Mouse (Mus musculus) embryonic facial prominence, embryonic 11.5 days (tissue): ENCODE data around the gene Bcl2l10. TPM values are rescaled to one million over a fixed set of nuclear protein-coding genes. Genes with fewer than 3 reads are reported as not detected.

Source experiments
- ATAC-seq: fragments of 200-750 bp; cut with Nextera tagmentation; replicated peaks from 2 replicates; pipeline ENCODE4 v1.8.0; 2017; ENCODE audit warnings: low read depth; ENCODE audit not compliant: insufficient number of reproducible peaks, low FRiP score, low TSS enrichment
- DNase-seq: peaks from one replicate; pipeline ENCODE4 v3.0.0-alpha.2; 2015; ENCODE audit warnings: low spot score
- H3K27ac ChIP-seq: fragments of 300-500 bp; sonication (generic); replicated peaks from 2 replicates; pipeline ENCODE4 v1.5.1; 2014; ENCODE audit warnings: mild to moderate bottlenecking, low read depth, low read length, control low read depth
- H3K27me3 ChIP-seq: fragments of 300-500 bp; sonication (generic); 2 replicates; pipeline ENCODE4 v1.6.1; 2014; ENCODE audit warnings: mild to moderate bottlenecking, low read length, moderate library complexity, mixed read lengths; ENCODE audit not compliant: control insufficient read depth, insufficient read depth
- H3K36me3 ChIP-seq: fragments of 300-500 bp; sonication (generic); replicated peaks from 2 replicates; pipeline ENCODE4 v1.6.1; 2014; ENCODE audit warnings: low read depth, mild to moderate bottlenecking, low read length, moderate library complexity, mixed read lengths; ENCODE audit not compliant: control insufficient read depth, insufficient read depth
- H3K4me1 ChIP-seq: fragments of 300-500 bp; sonication (generic); 2 replicates; pipeline ENCODE4 v1.6.1; 2014; ENCODE audit warnings: low read length, mixed read lengths; ENCODE audit not compliant: control insufficient read depth, insufficient read depth
- H3K4me2 ChIP-seq: fragments of 300-500 bp; sonication (generic); 2 replicates; pipeline ENCODE4 v1.6.1; 2014; ENCODE audit warnings: low read depth, mild to moderate bottlenecking, control low read depth, low read length, moderate library complexity
- H3K4me3 ChIP-seq: fragments of 300-500 bp; sonication (generic); 2 replicates; pipeline ENCODE4 v1.5.1; 2014; ENCODE audit warnings: low read depth, low read length, control low read depth
- H3K9ac ChIP-seq: fragments of 300-500 bp; sonication (generic); replicated peaks from 2 replicates; pipeline ENCODE4 v1.6.1; 2014; ENCODE audit warnings: mild to moderate bottlenecking, control low read depth, low read length
- H3K9me3 ChIP-seq: fragments of 300-500 bp; sonication (generic); replicated peaks from 2 replicates; pipeline ENCODE4 v1.6.1; 2016; ENCODE audit warnings: mild to moderate bottlenecking, low read length, inconsistent platforms, mixed read lengths; ENCODE audit not compliant: control insufficient read depth
- WGBS: fragments of 180-500 bp; shearing (Covaris S2); extraction: QIAGEN DNeasy Blood & Tissue Kit; methylation state at CpG from one replicate; pipeline ENCODE4 v1.1.7; 2014; 5-methylcytosine and 5-hydroxymethylcytosine counted together
- polyA plus RNA-seq: library from polyadenylated mRNA; unstranded; fragments of >200 nt; fragmentation: Nextera tagmentation; extraction: Ambion mirVana; gene quantifications from 2 replicates; pipeline ENCODE4 v1.2.1, GENCODE M21; 2014

Gene Bcl2l10
- not detected in 2 replicates for polyA plus RNA-seq

- Histone ChIP-seq H3K27me3 (no peaks in the 10 kb centered on the region), H3K4me2 (no peak within 1 kb of the TSS)
- no peak for ATAC-seq
These were observed at the start of gene Bcl2l10 for GRCm38 (mm10) chr9:75347458-75347857. Gene Bcl2l10 (plus strand): TSS chr9:75347758.

GRCm38 (mm10) chr9:75299342-75299741 lies 48.2 kb upstream of the Bcl2l10 start:
- no peaks in the 10 kb centered on the region for H3K27me3 ChIP-seq
- H3K4me2 ChIP-seq, result no peak overlapping the region
- no peak overlapping the region for H3K9ac ChIP-seq
- DNase-seq, result no peak
- no peak overlapping the region for H3K27ac ChIP-seq
- H3K4me3 ChIP-seq, result no peak overlapping the region
- H3K36me3 ChIP-seq, result no peaks in the 10 kb centered on the region
- no peaks in the 10 kb centered on the region for H3K9me3 ChIP-seq
- H3K4me1 ChIP-seq, result no peaks in the 10 kb centered on the region
- no peak for ATAC-seq
- 80% methylated on average over 2 of the region's 2 CpGs for WGBS

More at GRCm38 (mm10) chr9:75347458-75347857, at the start of gene Bcl2l10:
- Histone ChIP-seq H3K4me3 (no peak within 1 kb of the TSS), H3K9ac (no peak within 1 kb of the TSS), H3K27ac (no peak within 1 kb of the TSS), H3K36me3 (no peaks in the 10 kb centered on the region), H3K9me3 (no peaks in the 10 kb centered on the region), H3K4me1 (no peaks in the 10 kb centered on the region)
- WGBS, result 89% methylated on average over 5 of the region's 5 CpGs
- DNase-seq, result no peak

- H3K4me3 ChIP-seq, result no peak overlapping the region
- no peak overlapping the region for H3K27ac ChIP-seq
- H3K9ac ChIP-seq, result no peak overlapping the region
- H3K36me3 ChIP-seq, result no peaks in the 10 kb centered on the region
- no peaks in the 10 kb centered on the region for H3K4me1 ChIP-seq
- 87% methylated on average over 2 of the region's 2 CpGs for WGBS
- ATAC-seq (no peak), DNase-seq (no peak)
- H3K4me2 ChIP-seq, result no peak overlapping the region
- H3K9me3 ChIP-seq, result no peaks in the 10 kb centered on the region
- no peaks in the 10 kb centered on the region for H3K27me3 ChIP-seq
These were observed 44.5 kb upstream of the Bcl2l10 start for GRCm38 (mm10) chr9:75303033-75303432.

GRCm38 (mm10) chr9:75303701-75304261 lies 43.8 kb upstream of the Bcl2l10 start:
- Histone ChIP-seq H3K27me3 (no peaks in the 10 kb centered on the region), H3K4me1 (no peaks in the 10 kb centered on the region), H3K9ac (no peak overlapping the region), H3K4me3 (no peak overlapping the region), H3K4me2 (no peak overlapping the region), H3K9me3 (no peaks in the 10 kb centered on the region), H3K36me3 (no peaks in the 10 kb centered on the region), H3K27ac (no peak overlapping the region)
- no peak for ATAC-seq
- WGBS, result 29% methylated on average over 16 of the region's 16 CpGs
- no peak for DNase-seq

- ATAC-seq, result no peak
- no peak overlapping the region for H3K9ac ChIP-seq
- H3K27ac ChIP-seq, result no peak overlapping the region
- H3K27me3 ChIP-seq, result no peaks in the 10 kb centered on the region
- 34% methylated on average over 7 of the region's 7 CpGs for WGBS
- no peaks in the 10 kb centered on the region for H3K36me3 ChIP-seq
- H3K9me3 ChIP-seq, result no peaks in the 10 kb centered on the region
- no peak overlapping the region for H3K4me2 ChIP-seq
- DNase-seq, result no peak
- H3K4me1 ChIP-seq, result no peaks in the 10 kb centered on the region
- H3K4me3 ChIP-seq, result no peak overlapping the region
These were observed 43.3 kb upstream of the Bcl2l10 start for GRCm38 (mm10) chr9:75304286-75304685.

GRCm38 (mm10) chr9:75306126-75306898 lies 41.2 kb upstream of the Bcl2l10 start, which contains the start of gene Gnb5:
Gene Gnb5 (plus strand): TSS chr9:75306288.
- ATAC-seq (no peak), DNase-seq (no peak)
- Histone ChIP-seq H3K4me2 (no peak within 1 kb of the TSS), H3K36me3 (no peaks in the 10 kb centered on the region), H3K9ac (no peak within 1 kb of the TSS), H3K9me3 (no peaks in the 10 kb centered on the region), H3K4me1 (no peaks in the 10 kb centered on the region), H3K27me3 (no peaks in the 10 kb centered on the region), H3K4me3 (no peak within 1 kb of the TSS), H3K27ac (no peak within 1 kb of the TSS)
- 82% methylated on average over 11 of the region's 11 CpGs for WGBS

GRCm38 (mm10) chr9:75307015-75307414 lies 40.5 kb upstream of the Bcl2l10 start:
- H3K27ac ChIP-seq, result no peak overlapping the region
- no peak overlapping the region for H3K9ac ChIP-seq
- H3K4me3 ChIP-seq, result no peak overlapping the region
- no peaks in the 10 kb centered on the region for H3K9me3 ChIP-seq
- DNase-seq (no peak), ATAC-seq (no peak)
- H3K4me1 ChIP-seq, result no peaks in the 10 kb centered on the region
- H3K4me2 ChIP-seq, result no peak overlapping the region
- no peaks in the 10 kb centered on the region for H3K27me3 ChIP-seq
- WGBS, result 84% methylated on average over 5 of the region's 5 CpGs
- no peaks in the 10 kb centered on the region for H3K36me3 ChIP-seq

GRCm38 (mm10) chr9:75308621-75309020 lies 38.9 kb upstream of the Bcl2l10 start:
- H3K36me3 ChIP-seq, result no peaks in the 10 kb centered on the region
- no peaks in the 10 kb centered on the region for H3K9me3 ChIP-seq
- ATAC-seq, result no peak

More at GRCm38 (mm10) chr9:75308621-75309020, 38.9 kb upstream of the Bcl2l10 start:
- no peak overlapping the region for H3K9ac ChIP-seq
- 62% methylated on average over 5 of the region's 5 CpGs for WGBS
- H3K27ac ChIP-seq, result no peak overlapping the region
- H3K4me1 ChIP-seq, result no peaks in the 10 kb centered on the region
- no peak overlapping the region for H3K4me2 ChIP-seq
- H3K4me3 ChIP-seq, result no peak overlapping the region
- no peaks in the 10 kb centered on the region for H3K27me3 ChIP-seq
- no peak for DNase-seq
